Mouse (Mus musculus) lung, embryonic 14.5 days (tissue): ENCODE data around the gene Stk36. TPM values are rescaled to one million over a fixed set of nuclear protein-coding genes. Genes with fewer than 3 reads are reported as not detected.
A peak's percentile ranks its signal among the peaks of the same experiment; 100 is the strongest.

ENCODE experiments used
- ATAC-seq: fragments of 200-750 bp; cut with Nextera tagmentation; 2 replicates; pipeline ENCODE4 v1.8.0; 2017; ENCODE audit warnings: mild to moderate bottlenecking, moderate TSS enrichment, moderate library complexity; ENCODE audit not compliant: insufficient read depth
- DNase-seq: peaks from one replicate; pipeline ENCODE4 v3.0.0-alpha.2; 2015
- H3K27ac ChIP-seq: fragments of 300-500 bp; sonication (generic); 2 replicates; pipeline ENCODE4 v1.5.1; 2014; ENCODE audit warnings: low read depth, mild to moderate bottlenecking, moderate library complexity
- H3K27me3 ChIP-seq: fragments of 300-500 bp; sonication (generic); 2 replicates; pipeline ENCODE4 v1.6.1; 2014; ENCODE audit warnings: low read length, control low read depth; ENCODE audit not compliant: insufficient read depth
- H3K36me3 ChIP-seq: fragments of 300-500 bp; sonication (generic); 2 replicates; pipeline ENCODE4 v1.6.1; 2014; ENCODE audit warnings: control low read depth; ENCODE audit not compliant: insufficient read depth
- H3K4me1 ChIP-seq: fragments of 300-500 bp; sonication (generic); 2 replicates; pipeline ENCODE4 v1.6.1; 2014; ENCODE audit warnings: antibody characterized with exemption, control low read depth; ENCODE audit not compliant: insufficient read depth
- H3K4me2 ChIP-seq: fragments of 300-500 bp; sonication (generic); 2 replicates; pipeline ENCODE4 v1.6.1; 2014; ENCODE audit warnings: mild to moderate bottlenecking
- H3K4me3 ChIP-seq: fragments of 300-500 bp; sonication (generic); 2 replicates; pipeline ENCODE4 v1.5.1; 2014; ENCODE audit warnings: low read depth, low read length
- H3K9ac ChIP-seq: fragments of 300-500 bp; sonication (generic); 2 replicates; pipeline ENCODE4 v1.6.1; 2014
- H3K9me3 ChIP-seq: fragments of 300-500 bp; sonication (generic); 2 replicates; pipeline ENCODE4 v1.6.1; 2016; ENCODE audit warnings: low read depth, low read length, control low read depth
- CTCF ChIP-seq: IDR thresholded peaks from 2 replicates; pipeline ENCODE4 v1.5.1; 2016; ENCODE audit warnings: antibody characterized with exemption, low read depth
- WGBS: fragments of 180-500 bp; shearing (Covaris S2); extraction: QIAGEN DNeasy Blood & Tissue Kit; methylation state at CpG from one replicate; pipeline ENCODE4 v1.1.7; 2014; 5-methylcytosine and 5-hydroxymethylcytosine counted together
- polyA plus RNA-seq: library from polyadenylated mRNA; unstranded; fragments of >200 nt; fragmentation: Nextera tagmentation; extraction: Ambion mirVana; gene quantifications from 2 replicates; pipeline ENCODE4 v1.2.1, GENCODE M21; 2014

Stk36 gene
- polyA plus RNA-seq, 1 experiment from 2014 or later, result 5.8 TPM

DNA sequence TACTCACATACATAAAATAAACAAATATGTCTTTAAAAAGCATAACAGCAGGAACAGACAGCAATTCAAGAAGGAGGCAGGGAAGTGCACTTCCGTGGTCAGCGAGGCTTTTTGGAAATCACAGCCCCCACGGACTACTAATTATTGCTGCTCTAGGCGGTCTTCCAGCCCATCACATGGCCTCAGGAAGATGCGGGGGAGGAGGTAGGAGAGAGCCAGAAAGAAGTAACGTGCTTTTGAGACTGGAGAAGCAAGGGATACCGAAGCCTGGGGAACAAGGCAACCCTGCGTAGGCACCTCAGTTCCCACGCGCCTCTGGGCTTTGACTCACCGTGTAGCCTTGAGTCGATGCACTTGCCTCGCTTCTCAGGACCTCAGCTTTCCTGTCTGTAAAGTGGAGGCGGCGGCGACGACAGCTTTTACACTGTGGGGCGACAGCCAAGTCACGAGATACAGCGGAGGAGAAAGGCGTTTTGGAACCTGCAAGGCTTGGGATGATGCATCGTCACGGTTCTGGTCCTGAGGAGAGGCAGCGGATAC is 13.9 kb upstream of the Stk36 start:
- Histone ChIP-seq H3K4me2 (peak overlapping the region; percentile 92), H3K27me3 (no peaks in the 10 kb centered on the region), H3K9me3 (no peaks in the 10 kb centered on the region), H3K4me1 (peaks cover 11% of the 10 kb centered on the region; the same call in 1 of the 2 replicates), H3K36me3 (peaks cover 38% of the 10 kb centered on the region), H3K4me3 (peak overlapping the region; percentile 86), H3K27ac (peak overlapping the region; percentile 75), H3K9ac (peak overlapping the region; percentile 85)
- DNase-seq, result peak; percentile 26
- no peak for TF ChIP-seq CTCF
- under 1% methylated on average over 24 of the region's 24 CpGs for WGBS
- ATAC-seq, result no peak; the same call in 1 of the 2 replicates

DNA sequence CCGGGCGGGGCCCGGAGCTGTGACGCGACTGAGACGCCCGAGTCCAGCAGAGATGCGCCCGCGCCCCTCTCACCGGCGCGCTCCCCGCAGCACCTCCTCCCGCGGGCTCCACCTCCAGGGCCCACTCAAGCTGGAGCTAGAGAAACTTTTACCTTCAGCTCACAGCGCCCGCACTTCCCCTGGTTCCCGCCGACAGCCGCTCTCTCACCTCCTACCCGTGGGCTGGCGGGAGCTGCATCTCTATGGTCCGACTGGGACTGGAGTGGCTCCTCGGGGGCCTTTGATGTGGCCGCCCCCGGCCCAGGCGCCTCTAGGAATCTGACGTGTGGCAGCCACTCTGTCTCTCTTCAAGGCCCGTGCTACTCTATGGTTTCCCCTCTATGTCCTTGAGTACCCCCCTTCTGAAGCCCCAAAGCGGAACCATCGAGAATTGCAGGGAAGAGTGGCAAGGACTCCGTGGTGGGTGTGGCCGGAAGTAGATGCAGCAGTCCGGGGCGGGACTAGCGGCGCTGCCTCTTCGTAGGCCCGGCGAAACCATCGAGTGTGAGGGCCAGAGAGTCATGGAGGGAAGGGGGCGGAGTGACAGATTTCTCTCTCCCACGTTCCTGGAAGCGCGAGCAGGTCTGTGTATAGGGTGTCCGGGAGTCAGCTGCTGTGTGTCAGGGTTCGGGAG is 13.3 kb upstream of the Stk36 start, which contains the start of the genes Zfp142 and Bcs1l:
Gene Zfp142 (minus strand): TSS at position 474 of the 673 bp plus-strand sequence.
Gene Bcs1l (plus strand): TSS at position 517 of the 673 bp plus-strand sequence.
- peaks cover 11% of the 10 kb centered on the region; the same call in 1 of the 2 replicates for H3K4me1 ChIP-seq
- H3K9ac ChIP-seq, result peak within 1 kb of the TSS; percentile 85
- no peaks in the 10 kb centered on the region for H3K27me3 ChIP-seq
- peak within 1 kb of the TSS; percentile 92 for H3K4me2 ChIP-seq
- DNase-seq (peak; percentile 99), ATAC-seq (peak; percentile 99)
- H3K36me3 ChIP-seq, result peaks cover 38% of the 10 kb centered on the region
- under 1% methylated on average over 48 of the region's 48 CpGs for WGBS
- H3K27ac ChIP-seq, result peak within 1 kb of the TSS; percentile 75
- H3K4me3 ChIP-seq, result peak within 1 kb of the TSS; percentile 86
- H3K9me3 ChIP-seq, result no peaks in the 10 kb centered on the region
- peak; percentile 43 for TF ChIP-seq CTCF

DNA sequence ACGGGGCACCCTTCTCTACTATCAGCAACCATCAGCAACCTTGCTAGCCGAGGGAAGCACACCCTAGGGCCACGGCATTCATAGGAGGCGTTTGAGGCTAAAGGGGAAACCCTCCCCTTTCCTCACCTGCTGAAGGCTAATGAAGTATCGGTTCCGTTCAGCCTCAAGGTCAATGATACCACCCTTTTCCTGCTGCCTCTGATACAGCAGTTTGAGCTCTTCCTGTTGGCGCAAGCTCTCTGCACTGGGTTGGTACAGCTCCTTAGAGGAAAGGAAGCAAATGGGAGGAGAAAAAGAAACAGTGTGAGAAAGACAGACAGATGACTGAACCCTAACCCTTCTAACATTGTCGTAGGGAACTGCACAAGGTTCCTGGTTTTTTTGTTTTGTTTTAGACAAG is 6.8 kb upstream of the Stk36 start:
- Histone ChIP-seq H3K27me3 (no peaks in the 10 kb centered on the region), H3K36me3 (peaks cover 84% of the 10 kb centered on the region), H3K4me1 (no peaks in the 10 kb centered on the region), H3K9me3 (no peaks in the 10 kb centered on the region), H3K9ac (no peak overlapping the region), H3K4me2 (no peak overlapping the region), H3K4me3 (no peak overlapping the region), H3K27ac (no peak overlapping the region)
- ATAC-seq (no peak), DNase-seq (no peak)
- 81% methylated on average over 8 of the region's 8 CpGs for WGBS
- no peak for TF ChIP-seq CTCF

DNA sequence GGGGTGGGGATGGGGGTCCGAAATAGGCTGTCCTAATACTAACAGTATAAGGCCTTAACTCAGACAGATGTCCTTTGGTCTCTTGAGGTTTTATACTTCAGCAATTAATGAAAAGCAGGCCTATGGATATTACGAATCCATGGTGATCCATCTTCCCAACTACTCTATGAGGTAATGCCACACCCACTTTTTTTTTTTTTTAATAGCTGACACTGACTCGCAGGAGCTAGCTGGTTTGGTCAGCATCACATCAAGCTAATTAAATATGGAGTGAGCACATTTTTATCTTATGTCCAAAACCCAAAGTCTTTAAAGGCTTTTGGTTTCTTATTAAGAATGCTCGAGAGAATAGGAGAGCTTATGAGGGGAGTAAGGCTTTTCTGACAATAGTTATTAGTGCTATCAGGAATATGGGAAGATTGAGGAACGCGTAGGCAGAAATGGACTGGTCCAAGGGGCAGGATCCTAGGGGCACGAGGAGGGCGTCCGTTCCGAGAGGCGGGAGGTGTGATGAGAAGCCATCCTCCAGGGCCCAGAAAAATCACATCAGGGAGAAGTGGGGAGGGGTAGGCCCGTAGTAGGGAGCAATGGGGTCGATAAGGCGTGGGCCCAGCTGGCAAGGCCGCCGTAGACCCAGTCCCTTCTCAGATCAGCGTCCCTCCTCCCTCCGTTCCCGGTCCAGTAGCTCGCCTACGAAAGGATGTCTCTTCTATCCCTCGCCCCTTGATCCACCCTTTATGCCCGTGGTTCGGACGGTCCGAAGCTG is 561 bp upstream of the Stk36 start:
- peak overlapping the region; percentile 9; the same call in 1 of the 2 replicates for H3K27ac ChIP-seq
- DNase-seq, result peak; percentile 11
- TF ChIP-seq CTCF, result no peak

DNA sequence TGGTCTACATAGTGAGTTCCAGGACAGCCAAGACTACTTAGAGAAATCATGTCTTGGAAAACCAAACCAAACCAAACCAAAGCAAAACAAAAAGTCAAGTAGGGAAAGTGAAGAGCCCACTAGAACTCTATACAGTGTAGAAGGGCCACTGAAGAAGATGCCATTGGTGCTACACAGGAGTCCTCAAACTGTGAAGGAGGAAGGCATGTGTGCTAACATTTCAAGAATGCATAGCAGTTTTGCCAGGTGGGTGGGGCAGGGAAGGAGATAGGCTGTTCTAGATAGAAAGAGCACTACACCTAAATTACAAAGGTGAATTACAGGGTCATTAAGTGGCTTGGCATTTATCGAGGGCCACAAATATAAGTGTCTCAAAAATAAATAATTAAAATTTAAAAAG is 22.9 kb downstream of the Stk36 start:
- TF ChIP-seq CTCF, result no peak
- ATAC-seq, result no peak
- no peaks in the 10 kb centered on the region for H3K27me3 ChIP-seq
- WGBS, result 72% methylated on average over 1 of the region's 1 CpGs
- no peak overlapping the region for H3K4me2 ChIP-seq
- no peaks in the 10 kb centered on the region for H3K36me3 ChIP-seq
- DNase-seq, result no peak
- no peaks in the 10 kb centered on the region for H3K4me1 ChIP-seq
- H3K9me3 ChIP-seq, result no peaks in the 10 kb centered on the region
- H3K9ac ChIP-seq, result no peak overlapping the region
- H3K27ac ChIP-seq, result no peak overlapping the region
- no peak overlapping the region for H3K4me3 ChIP-seq

More for the DNA sequence above, 561 bp upstream of the Stk36 start:
- 7% methylated on average over 26 of the region's 26 CpGs for WGBS
- Histone ChIP-seq H3K4me1 (no peaks in the 10 kb centered on the region), H3K9ac (peak overlapping the region; percentile 79), H3K9me3 (no peaks in the 10 kb centered on the region), H3K4me2 (peak overlapping the region; percentile 76), H3K4me3 (peak overlapping the region; percentile 89), H3K36me3 (peaks cover 29% of the 10 kb centered on the region), H3K27me3 (no peaks in the 10 kb centered on the region)
- ATAC-seq, result peak; percentile 77

DNA sequence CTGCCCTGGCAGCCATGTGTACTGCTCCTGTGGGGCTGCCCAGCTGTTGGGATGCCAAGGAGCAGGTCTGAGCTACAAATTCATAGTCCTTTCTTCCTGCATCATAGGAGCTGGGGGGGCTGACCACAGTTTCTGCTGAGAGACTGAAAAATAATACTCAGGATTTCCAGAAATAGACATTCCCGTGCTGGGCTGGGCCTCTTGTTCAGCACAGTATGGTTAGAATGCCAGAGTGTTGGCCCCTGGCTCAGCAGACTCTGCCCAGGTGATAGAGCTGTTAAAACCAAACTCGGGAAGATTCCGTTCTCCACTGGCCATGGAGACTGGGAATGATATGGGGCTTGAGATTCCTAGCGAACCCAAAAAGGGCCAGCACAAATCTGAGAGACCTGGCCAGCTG is 24.8 kb downstream of the Stk36 start:
- no peaks in the 10 kb centered on the region for H3K27me3 ChIP-seq

DNA sequence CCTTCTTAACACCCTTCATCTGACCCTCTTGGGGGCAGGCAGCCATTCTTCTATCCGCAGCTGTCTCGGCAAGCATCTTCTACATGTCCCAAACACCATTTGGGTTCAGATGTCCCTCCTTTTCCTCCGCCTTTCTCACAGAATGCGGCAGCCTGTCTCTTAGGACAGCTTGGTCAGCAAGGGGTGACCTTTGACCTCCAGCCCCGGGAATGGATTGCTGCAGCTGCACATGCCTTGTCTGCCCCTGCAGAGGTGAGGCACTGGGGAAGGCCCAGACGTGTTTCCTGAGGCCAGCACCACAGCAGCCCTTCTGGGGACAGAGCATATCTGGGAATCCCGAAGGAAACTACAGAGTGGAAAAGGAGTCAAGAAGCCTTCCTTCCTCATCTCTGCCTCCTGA is 26.8 kb downstream of the Stk36 start:
- Histone ChIP-seq H3K4me3 (no peak overlapping the region), H3K9me3 (no peaks in the 10 kb centered on the region), H3K27ac (no peak overlapping the region), H3K36me3 (no peaks in the 10 kb centered on the region), H3K9ac (no peak overlapping the region), H3K4me1 (no peaks in the 10 kb centered on the region), H3K4me2 (no peak overlapping the region), H3K27me3 (no peaks in the 10 kb centered on the region)
- WGBS, result 29% methylated on average over 7 of the region's 7 CpGs
- DNase-seq, result peak; percentile 15
- no peak for ATAC-seq
- no peak for TF ChIP-seq CTCF

More for the DNA sequence above, 24.8 kb downstream of the Stk36 start:
- Histone ChIP-seq H3K4me2 (no peak overlapping the region), H3K4me1 (no peaks in the 10 kb centered on the region), H3K9me3 (no peaks in the 10 kb centered on the region), H3K4me3 (no peak overlapping the region), H3K27ac (no peak overlapping the region), H3K36me3 (no peaks in the 10 kb centered on the region), H3K9ac (no peak overlapping the region)
- DNase-seq (no peak), ATAC-seq (no peak)
- no peak for TF ChIP-seq CTCF
- WGBS, result 78% methylated on average over 4 of the region's 4 CpGs
